Mouse (Mus musculus) frontal cortex, adult (tissue): ENCODE measurements around the gene Eif6.

Source experiments
- ATAC-seq: cut with Nextera tagmentation; 2 replicates; pipeline ENCODE4 v1.9.2; 2017; ENCODE audit warnings: mild to moderate bottlenecking, moderate library complexity, mixed read lengths; ENCODE audit not compliant: low TSS enrichment

The Eif6 gene

GRCm38 (mm10) chr2:155823722-155824121 lies 3.0 kb downstream of the Eif6 start:
- ATAC-seq: no peak

DNA sequence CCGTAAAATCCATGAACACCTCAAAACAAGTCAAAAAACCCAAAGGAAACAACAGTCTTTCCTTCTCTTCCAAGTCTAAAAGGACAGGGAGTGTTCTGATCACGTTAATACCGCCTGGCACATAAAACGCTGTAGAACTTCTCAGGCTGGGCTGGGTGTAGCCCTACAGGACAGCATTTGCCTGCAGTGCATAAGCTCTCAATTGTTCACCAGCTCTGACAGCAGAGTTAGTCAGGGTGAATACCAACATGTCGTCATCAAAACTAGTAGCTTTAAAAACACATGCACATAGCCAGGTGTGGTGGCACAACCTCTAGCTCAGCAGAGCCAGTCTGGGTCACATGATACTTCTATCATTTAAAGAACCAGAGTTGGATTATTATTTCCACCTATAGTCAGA lies 5.9 kb downstream of the Eif6 start:
- ATAC-seq: no peak

DNA sequence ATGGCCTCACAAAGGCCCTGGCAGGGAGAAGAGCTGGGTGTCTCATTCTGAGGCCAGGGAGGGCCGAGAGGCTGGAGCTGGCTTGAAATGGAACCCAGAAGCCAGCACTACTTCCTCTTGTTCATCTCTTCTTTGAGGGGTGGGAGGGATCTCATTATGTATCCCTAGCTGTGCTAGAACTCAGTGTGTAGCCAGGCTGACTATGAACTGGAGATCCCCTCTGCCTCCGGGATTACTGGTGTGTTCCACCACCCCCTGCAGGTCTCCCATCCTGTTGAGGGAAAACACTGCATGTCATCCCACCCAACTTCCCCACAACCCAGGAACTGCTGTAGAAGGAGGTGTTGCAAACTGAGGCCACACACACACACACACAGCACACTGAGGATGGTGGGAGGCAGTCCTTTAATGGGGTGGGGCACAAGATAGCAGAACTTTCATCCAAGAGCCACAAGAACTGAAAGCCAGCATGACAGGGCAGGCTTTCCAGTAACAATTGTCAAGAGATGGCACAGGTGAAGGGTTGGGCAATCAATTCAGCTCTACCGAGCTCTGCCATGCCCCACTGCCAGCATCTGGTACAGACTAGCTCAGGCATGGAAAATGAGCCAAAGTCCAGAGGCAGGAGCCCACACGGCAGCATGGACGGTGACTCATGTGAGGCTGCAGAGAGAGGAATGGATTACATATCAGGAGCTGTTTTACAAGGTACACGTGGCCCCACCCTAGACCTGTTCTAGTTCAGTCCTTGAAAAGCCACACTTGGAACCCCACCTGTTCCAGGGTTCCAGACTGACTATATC lies 7.1 kb downstream of the Eif6 start:
- ATAC-seq: peak; percentile 5; the same call in 1 of the 2 replicates

DNA sequence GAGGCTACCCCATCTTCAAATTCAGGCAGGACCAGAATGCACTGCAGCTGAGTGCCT lies 7.5 kb downstream of the Eif6 start, which contains the start of gene BC029722:
Gene BC029722, minus strand, starts transcription at position 35 of the 57 bp plus-strand sequence.
- ATAC-seq: no peak

DNA sequence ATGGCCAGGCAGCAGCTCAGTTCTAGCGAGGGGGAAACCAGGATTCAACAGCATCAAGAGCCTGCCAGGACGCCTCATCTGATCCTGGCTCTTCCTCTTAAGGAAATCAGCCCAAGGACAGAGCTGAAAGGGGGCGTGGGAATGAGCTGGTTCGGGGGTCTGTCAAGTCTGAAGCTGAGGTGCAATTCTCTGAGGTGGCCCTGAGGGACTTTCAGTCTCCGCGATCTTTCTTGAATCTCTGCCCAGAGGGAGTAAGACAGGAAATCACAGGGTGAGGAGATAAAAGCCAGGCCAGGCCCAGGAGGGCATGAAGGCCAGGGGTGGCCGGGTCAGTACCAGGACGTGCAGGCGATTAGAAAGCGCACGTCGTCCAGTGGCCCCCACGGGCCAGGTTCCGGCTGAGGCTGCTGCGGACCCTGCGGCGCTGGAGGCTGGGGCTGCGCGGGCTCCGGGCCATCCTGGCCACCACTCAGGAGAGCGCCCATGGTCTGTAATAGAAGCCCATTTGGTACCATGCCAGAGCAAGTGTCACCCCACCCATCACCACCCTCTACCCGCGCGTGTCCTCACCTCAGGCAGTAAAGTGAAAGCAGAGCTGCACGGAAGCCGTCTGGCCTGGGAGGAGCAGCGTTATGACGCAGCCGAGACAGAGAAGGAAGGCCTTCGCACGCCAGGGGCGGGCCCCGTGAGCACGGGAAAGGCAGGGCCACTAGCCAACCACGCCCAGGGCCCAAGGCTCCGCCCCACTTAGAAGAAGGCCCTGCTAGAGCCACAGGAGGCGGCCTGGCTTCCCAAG lies 7.9 kb downstream of the Eif6 start:
- ATAC-seq: peak; percentile 85

- no peak for ATAC-seq
Observed at GRCm38 (mm10) chr2:155817301-155818245, 9.2 kb downstream of the Eif6 start.

- ATAC-seq: no peak
Observed at GRCm38 (mm10) chr2:155816179-155816578, 10.5 kb downstream of the Eif6 start.

DNA sequence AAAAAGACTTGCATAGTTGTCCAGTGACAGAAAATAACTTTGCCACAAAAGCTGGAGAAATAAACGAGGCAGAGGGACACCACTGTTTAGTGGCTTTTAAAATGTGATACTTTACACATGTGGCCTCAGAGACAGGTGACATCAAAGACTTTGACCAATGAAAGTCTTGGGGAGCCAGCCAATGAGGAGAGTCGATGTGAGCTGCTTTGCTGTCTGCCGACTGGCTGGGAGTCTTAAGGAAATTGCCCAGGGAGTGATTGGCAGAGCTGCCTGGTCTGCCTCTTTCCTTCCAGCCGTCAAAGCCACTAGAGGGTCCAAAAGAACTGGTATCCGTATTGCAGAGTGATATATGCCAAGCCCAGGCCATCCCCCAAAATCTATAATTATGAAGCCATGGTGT lies 11.9 kb downstream of the Eif6 start:
- ATAC-seq: no peak

- ATAC-seq: no peak
Observed at GRCm38 (mm10) chr2:155812637-155813036, 14.1 kb downstream of the Eif6 start.

DNA sequence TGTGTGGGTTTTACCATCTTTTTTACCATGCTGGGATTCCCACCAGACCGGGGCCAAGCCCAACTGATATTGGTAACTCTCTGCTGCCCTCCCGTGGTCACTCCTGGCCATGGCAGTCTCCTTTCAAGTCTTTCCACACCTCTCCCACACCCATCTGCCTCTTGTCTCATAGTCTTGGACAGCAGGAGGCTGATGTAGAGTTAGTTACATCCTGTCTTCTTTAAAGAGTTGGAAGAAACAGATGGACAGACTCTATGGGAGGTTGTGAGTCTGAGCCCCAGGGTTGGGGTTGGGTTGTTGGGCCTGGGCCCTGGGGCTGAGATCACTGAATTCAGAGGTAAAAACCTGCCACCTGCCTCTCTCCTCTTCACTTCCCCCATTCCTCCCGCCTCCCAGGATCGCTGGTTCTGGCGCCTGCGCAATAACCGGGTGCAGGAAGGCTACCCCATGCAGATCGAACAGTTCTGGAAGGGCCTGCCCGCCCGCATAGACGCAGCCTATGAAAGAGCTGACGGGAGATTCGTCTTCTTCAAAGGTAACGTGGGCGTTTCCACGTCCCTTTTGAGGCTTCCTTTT lies 14.8 kb downstream of the Eif6 start:
- peak; percentile 85 for ATAC-seq

DNA sequence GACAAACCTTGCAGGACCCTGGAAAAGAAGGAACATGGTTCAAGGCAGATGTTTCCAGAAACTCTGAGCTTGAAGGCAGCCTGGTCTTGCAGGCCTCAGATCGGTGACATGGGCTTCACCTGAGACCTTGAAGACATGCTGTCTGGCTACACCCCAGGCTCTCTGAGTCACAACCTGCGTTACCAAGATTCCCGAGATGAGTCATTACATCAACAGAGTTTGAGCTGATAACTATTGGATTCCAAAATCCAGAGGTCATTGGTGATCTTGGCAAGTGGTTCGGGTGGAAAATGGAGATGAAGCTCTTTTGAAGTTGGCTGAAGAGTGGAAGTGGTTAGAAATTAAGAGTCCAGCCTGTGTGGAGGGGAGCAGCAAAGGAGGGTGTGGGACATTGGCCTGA lies 17.1 kb downstream of the Eif6 start:
- no peak for ATAC-seq

GRCm38 (mm10) chr2:155807408-155807807 lies 19.3 kb downstream of the Eif6 start:
- no peak for ATAC-seq

GRCm38 (mm10) chr2:155806548-155806947 lies 20.2 kb downstream of the Eif6 start:
- no peak for ATAC-seq

- ATAC-seq: no peak
Observed at GRCm38 (mm10) chr2:155805925-155806255, 20.8 kb downstream of the Eif6 start.

DNA sequence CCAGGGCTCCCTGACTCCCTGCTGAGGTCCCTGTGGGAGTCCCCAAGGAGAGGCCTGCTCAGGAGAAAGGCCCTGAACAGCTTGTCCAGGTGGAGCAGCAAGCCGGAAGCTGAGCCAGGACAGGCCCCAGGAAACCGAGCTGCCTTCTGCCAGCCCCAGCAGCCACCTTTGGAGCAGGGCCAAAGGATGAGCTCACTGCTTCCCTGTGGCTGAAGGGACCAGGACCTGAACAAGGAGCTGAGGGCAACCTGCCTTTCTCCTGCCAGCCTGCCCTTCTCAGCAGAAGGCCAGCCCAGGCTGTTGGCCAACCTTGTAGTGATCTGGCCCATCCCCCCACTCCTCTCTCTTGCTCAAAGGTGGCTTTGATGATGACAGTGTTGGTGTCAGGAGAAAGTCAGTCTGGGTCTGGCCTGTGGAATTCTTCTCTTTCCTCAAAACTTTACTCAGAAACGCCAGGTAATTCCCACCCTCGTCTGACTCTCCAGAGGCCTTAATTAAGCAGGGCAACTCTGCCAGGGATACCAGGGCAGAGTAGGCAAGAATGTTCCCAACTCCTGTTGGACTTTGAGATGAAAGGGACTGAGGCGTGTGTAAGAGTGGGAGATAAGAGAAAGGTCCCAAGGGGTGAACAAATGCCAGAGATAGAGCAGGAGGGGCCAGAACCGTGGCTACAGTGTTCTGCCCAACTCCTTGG lies 21.3 kb downstream of the Eif6 start:
- ATAC-seq: no peak

DNA sequence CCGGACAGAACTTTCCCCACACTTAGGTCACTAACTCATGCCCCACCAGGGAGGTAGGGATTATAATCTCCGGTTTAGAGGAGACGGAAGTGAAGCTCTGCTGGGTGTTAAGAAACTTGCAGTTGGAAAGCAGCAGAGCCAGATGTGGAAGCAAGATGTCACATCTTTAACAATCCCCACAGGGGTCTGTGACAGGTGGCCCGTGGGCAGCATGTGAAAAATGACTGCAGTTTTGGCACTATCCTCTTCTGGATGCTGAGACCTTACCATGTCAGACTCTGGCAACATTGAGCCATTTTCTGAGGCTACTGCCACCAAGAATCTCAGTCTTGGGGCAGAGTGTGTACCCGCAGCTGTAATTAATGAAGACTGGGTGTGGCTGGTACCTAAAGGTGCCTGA lies 22.7 kb downstream of the Eif6 start:
- no peak for ATAC-seq

GRCm38 (mm10) chr2:155802761-155803160 lies 24.0 kb downstream of the Eif6 start:
- no peak for ATAC-seq

DNA sequence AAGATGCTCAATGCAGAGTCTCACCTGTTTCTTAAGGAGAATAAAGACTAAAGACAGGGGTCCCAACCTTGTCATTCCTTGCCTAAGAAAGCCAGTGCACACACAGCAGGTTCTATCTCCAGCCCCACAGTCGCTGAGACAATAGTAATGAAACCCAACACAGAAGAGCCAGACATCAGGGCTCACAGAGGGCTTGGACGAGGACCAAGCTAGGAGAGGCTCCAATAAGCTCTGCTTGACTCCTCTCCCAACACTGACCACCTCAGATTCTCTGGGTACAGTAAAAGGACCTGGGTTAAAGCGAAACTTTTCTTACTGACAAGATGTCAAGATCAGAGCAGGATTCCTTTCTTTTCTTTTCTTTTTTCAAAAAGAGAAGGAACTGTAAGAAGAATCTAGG lies 28.1 kb downstream of the Eif6 start:
- ATAC-seq: no peak

DNA sequence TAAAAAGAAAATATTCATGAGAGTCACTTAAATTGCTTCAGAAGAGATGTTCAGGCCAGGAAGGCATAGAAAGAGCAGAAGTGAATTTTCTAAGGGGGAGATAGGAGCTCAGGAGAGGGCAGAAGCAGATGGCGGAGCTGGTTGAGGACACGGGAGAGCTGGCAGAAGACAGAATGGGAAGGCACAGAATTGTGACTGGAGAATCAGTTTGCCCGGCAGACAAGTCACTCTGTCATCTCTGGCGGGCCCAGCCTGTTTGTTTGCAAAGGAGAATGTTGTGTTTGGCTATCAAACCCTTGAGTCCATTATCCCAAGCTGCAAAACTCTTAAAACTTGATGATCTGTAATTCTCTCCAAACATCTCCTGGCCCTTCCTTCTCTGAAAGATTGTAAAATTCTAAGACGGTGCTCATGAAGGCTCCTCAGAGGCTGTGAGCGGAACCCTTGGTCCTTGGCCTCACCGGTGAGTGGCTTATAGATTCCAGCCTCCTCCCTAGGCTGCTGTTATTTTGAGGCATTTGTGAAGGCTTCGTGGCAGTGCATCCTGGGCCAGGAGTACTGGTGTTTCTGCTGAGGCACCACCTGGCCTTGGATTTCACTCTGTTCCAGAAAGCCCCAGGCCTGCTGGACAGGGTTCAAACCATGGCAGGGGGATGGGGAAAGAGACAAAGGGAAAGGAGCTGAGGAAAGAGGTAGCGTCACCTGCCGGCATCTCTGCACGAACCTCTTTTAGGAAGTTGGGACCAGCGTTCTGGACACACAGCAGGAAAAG lies 31.9 kb downstream of the Eif6 start:
- no peak for ATAC-seq

GRCm38 (mm10) chr2:155792899-155793298 lies 33.8 kb downstream of the Eif6 start:
- ATAC-seq: no peak
